Mouse (Mus musculus): ENCODE results near the gene Gpr176. TPM values are rescaled to one million over a fixed set of nuclear protein-coding genes. Genes with fewer than 3 reads are reported as not detected.

The Gpr176 gene
- polyA plus RNA-seq (2015; fragmentation: Nextera tagmentation; extraction: Ambion mirVana) = 0.09 and 0.30 TPM in 2 replicates

DNA sequence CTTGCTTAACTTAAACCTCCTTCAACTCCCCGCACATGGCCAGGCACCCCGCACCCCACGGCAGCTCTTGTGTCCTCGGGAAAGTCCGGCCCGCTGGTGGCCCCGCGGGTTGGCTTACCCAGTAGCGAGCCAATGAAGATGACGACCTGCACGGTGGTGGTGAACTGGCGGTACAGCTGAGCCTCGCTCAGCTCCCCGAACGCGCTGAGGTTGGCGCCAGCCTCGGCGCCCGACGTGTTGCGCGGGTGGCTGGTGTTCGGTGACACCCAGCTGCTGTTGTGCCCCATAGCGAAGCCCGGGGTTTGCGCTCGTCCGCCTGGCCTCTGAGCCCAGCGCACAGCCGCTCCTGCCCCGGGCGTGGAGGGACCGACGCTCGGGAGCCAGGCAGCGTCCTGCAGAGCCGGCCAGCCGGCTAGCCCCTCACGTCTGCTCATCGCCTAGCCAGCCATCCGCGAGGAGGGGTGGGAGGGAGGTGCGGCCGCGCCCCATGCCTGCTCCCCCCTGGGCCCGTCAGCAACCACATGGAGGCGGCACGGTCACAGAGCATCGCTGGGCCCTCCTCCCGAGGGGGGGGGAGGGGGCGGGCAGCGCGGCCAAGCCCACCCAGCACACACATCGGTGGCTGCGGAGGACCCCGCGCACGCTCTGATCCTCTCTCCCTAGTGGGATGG lies at the start of gene Gpr176:
Gpr176 (minus strand) TSS at position 519 of the 671 bp plus-strand sequence.
- DNase-seq (ENCODE audit: low spot score) = peak; percentile 37

DNA sequence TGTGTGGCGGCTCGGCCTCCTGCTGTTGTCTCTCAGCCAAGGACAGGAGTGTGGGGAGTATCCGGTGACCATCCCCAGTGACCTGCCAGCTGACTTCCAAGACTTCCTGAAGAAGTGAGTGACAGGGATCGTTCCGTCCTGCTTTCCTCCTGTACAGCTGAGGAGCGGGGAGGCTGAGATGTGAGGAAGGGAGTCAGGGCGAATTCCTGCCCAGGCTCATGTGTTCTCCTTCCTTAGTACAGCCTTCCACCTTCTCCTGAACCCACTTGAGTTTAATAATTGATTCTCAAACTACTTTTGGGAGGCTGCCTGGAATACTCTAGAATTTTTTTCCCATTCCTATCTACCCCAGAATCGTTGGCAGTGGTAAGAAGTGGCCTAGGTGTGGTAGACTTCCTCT lies 49.2 kb upstream of the Gpr176 start:
- DNase-seq (ENCODE audit: low spot score) = no peak

DNA sequence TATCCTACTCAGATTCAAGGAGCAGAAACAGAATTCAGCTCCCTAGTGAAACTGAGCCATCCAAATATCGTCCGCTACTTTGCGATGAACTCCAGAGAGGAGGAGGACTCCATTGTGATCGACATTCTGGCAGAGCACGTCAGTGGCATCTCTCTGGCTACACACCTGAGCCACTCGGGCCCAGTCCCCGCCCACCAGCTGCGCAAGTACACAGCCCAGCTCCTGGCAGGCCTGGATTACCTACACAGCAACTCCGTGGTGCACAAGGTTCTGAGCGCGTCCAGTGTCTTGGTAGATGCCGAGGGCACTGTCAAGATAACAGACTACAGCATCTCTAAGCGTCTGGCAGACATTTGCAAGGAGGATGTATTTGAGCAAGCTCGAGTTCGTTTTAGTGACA lies 48.7 kb upstream of the Gpr176 start:
- DNase-seq (ENCODE audit: low spot score) = no peak

DNA sequence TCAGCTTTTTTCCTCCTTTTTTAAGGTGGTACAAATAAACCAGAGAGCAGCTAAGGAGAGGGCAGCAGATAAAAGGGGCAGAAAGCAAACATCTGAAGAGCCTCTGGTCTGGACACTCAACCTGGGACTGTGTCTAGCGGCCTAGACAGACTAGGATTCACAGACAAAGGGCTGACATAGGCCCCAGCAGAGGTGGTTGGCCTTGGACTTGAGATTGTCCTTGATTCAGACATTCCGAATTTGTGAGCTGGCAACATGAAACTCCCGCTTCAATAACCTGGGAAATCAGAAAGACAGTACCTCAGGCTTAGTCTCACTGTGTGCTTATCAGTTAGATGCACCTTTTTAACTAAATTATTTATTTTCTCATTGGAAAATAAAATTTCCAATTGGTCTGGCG lies 44.9 kb upstream of the Gpr176 start:
- no peak for DNase-seq (ENCODE audit: low spot score)

DNA sequence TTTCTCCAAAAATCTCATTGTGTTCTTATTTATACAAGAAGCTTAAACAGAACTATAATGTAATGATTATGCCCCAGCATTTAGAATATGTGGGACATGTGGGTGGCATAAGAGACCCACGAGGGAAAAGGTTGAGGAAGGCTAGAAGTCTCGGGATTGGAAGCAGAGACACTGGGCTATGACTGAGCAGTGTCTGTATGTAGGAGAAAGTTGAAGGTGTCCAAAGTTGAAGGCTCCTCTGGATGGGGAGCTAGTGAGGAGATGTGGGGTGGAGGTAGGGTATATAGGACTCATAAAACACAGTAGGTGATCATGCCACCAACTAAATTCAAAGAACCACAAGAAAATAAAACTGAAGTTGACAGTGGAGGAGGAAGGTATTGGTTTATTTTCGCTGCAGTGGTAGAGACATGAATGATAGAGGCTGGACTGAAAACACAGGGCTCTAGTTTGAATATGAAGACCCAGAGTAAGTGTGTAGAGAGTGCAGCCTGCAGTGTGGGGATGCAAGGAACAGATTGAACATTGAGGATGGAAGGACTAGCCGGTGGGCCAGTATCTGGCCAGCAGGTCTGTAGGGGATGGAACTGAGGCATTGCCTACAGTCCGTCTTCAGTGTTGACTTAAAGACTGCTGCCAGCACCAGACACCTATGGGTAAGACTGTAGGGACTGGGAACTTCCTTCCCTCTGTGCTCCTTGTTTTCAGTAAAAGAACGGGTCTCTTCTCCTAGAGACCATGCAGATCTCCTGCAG lies 42.6 kb upstream of the Gpr176 start:
- DNase-seq (ENCODE audit: low spot score) = no peak

DNA sequence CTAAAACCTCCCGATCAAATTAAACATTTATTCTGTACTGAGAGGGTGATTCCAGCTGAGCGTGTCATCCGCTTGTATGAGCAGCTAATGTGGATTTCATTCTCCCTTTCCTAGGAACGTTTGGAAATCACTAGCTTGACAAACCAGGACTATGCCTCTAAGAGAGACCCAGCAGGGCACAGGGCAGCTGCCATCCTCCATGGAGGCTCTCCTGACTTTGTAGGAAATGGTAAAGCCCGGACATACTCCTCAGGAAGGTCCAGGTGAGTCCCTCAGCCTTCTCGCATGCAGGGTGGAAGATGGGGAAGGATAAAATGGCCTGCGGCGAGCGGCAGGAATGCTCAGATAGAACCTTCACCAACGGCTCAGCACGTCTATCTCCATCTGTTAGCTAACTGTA lies 39.6 kb upstream of the Gpr176 start:
- DNase-seq (ENCODE audit: low spot score) = no peak

DNA sequence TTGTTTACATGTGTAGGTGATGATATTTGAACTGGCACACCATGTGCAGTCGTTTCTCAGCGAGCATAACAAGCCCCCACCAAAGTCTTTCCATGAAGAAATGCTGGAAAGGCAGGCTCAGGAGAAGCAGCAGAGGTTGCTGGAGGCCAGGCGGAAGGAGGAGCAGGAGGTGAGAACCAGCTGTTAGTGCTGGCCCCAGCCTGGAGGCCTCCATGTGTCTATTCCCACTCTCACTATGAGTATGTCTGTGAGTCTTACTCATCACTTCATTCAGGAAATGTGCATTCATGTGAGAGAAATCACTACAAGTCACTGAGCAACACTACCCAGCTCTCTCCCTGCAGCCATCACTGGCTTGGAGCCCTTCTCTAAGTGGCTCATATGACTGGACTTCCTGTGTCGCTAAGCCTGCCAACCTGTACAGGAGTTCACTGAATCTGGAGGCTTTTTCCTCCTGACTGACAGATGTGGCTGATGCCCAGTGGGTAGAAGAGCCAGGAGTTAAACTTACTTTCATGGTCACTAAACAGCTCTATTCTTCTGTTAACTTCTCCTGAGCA lies 35.2 kb upstream of the Gpr176 start:
- DNase-seq (ENCODE audit: low spot score) = no peak

DNA sequence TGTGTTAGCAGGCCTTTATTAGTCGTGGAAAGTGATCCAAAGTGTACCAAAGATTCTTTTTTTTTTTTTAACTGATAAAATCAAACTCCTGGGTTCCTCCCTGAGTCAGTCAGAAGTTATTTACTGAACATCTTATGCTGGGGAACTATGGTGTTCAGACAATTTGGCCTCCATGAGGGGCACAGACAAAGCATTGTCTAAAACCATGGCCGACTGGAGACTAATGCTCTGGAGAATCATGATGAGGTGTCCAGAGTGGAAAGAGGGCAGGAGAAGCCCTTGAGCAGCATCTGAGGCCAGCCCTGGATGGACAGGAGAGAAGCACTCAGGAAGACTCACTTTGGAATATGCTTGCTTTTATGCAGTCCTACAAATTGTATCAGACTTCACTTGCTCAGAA lies 33.6 kb upstream of the Gpr176 start:
- no peak for DNase-seq (ENCODE audit: low spot score)

DNA sequence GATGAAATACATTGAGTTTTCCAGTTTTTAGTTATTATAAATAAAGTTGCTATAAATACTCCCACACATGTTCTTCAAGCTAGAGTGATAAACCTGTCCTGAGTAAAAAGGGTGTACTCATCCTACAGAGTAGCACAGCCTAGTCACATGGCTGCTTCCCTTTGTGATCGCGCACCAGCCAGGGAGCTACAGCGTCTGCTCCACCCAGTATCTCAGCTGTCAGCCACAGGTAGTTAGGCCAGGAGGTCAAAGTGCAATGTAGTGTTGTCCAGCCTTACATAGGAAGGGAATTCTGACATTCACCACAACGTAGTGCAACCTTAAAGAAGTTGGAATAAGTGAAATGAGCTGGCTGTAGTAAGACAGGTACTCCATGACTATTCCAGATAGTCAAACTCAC lies 32.3 kb upstream of the Gpr176 start:
- DNase-seq (ENCODE audit: low spot score) = no peak

- DNase-seq (ENCODE audit: low spot score) = no peak
Measured at GRCm38 (mm10) chr2:118404336-118404735, 31.1 kb upstream of the Gpr176 start.

GRCm38 (mm10) chr2:118401834-118402727 lies 28.9 kb upstream of the Gpr176 start:
- DNase-seq (ENCODE audit: low spot score) = no peak

- no peak for DNase-seq (ENCODE audit: low spot score)
Measured at GRCm38 (mm10) chr2:118399751-118400150, 26.5 kb upstream of the Gpr176 start.

DNA sequence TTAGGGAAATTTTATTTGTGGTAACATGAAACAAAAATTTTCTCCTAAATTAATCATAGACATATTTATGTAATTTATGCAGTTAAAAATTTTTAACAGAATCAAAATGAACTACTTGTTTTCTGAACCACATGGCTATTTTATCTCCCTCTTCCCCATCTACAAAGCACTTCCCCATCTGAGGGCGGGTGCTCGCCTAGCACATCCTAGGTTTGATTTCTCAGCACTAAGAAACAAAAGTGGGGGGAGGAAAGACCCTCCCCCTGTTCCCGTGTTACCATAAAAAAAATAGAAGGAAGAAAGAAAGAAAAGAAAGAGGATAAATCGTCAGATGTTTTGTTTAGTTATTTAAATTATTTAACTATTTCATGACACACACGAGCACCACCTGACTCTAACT lies 18.0 kb upstream of the Gpr176 start:
- DNase-seq (ENCODE audit: low spot score) = no peak

DNA sequence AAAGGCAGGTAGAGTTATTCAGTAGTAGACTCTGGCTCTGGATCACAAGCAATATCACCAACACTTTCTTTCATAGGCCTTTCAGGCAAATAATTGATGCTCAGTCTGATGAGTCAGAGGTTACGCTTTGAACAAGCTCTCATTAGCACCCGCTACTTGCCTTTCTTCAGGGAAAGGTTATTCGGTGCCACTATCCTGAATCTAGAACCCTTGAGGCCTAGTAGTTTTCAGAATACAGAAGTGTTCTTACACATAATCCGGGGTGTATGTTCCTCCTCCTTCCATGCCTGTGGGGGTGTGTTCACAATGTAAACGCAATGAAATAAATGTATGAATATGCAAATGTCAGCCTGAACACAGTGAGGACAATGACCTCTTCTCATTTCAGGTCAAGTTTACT lies 16.9 kb upstream of the Gpr176 start:
- DNase-seq (ENCODE audit: low spot score) = no peak

DNA sequence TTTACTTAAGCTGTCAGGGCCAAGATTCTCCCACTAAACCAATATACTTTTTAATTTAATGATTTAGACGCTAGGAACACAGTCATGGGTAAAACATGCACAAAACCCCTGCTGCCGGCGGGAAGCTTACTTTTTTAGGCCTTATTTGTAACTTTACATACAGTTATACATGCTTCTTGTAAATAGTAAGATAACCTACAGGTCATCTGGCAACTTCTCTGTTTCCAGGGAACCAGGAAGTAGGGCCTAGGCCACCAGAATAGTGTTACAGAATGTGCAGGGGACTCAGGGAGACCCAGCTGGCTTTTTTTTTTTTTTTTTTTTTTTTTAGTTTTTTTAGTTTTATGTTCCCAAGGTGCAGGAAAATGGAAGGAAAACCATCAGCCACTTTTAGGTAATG lies 16.4 kb upstream of the Gpr176 start:
- DNase-seq (ENCODE audit: low spot score) = no peak

GRCm38 (mm10) chr2:118388341-118389335 lies 15.4 kb upstream of the Gpr176 start, which contains the start of gene Eif2ak4:
Gene Eif2ak4 (plus strand): TSS chr2:118388618.
- peak; percentile 99 for DNase-seq (ENCODE audit: low spot score)

GRCm38 (mm10) chr2:118383387-118383786 lies 10.2 kb upstream of the Gpr176 start:
- DNase-seq (ENCODE audit: low spot score) = no peak

DNA sequence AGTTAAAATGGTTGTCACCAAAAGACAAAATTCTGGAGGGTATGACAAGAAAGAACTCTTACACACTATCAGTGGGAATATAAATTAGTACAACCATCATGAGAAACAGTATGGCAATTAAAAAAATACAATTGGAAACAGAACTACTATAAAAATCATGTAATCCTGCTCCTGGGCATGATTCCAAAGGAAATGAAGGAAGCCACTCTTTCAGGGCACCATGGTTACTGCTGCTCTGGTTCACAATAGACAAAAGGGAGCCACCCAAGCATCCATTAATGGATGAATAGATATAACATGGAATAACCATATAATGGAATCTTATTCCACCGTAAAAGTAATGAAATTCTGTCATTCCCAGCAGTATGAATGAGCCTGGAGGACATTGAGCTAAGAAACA lies 6.5 kb upstream of the Gpr176 start:
- no peak for DNase-seq (ENCODE audit: low spot score)

DNA sequence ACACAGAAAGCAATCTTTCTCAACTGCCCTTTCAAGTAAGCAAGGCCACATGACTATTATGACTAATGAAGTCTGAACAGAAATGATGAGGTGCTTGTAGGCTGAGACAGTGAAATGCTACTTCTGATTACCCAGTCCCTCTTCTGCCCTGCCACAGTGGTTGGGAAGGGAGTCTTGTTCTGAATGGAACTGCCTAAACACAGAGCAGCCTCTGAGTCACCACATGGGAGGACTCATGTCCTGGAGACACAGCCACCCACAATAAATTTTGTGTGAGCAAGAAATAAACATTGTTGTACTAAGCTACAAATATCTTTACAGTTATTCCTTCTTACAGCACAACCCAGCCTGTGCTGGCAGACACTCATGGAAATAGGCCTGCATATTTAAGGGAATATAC lies 2.7 kb upstream of the Gpr176 start:
- no peak for DNase-seq (ENCODE audit: low spot score)

DNA sequence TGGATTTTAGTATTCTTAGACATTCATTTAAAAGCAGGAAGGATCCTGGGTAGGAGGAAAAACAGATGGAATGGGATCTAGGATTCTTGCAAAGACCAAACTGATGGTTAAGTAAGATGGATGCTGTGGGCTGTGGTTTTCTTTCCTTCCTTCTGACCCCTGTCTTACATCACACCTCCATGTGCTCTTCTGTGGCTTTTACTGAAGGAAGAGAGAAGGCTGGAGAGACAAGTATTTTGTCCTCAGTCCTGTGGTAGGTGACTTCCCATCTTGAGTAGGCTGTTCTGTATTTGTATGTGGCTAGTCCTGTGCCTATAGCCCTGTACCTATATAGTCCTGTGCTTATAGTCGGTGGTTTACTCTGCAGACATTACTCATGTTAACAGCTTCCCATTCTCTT lies 2.3 kb upstream of the Gpr176 start:
- DNase-seq (ENCODE audit: low spot score) = no peak

Measured in thymus, postnatal 0 days (tissue).